10 mouse cellular contexts compared by ENCODE assay signal in genomic region chr19:6307733-6308531, GRCm38 (mm10). TPM values are rescaled to one million over a fixed set of nuclear protein-coding genes. Genes with fewer than 3 reads are reported as not detected.
DNase-seq lines count a peak whose midpoint lies in the region; ATAC-seq and TF ChIP-seq lines count a peak whose summit lies in the region.
"Had no signal": no experiment of that assay in that cellular context is flagged by ENCODE, and none has a peak within 500 bp of the region (broad histone marks: within the 10 kb centered on the region; RNA-seq: fewer than 3 reads in every experiment).

No protein-coding gene starts in this region.

- no peaks in the 10 kb centered on the region for H3K27me3 ChIP-seq in cerebellum, adult 2 months (ENCODE audit: control insufficient read depth, insufficient read depth, low read length)
- H3K27me3 ChIP-seq in hindbrain, embryonic 11.5 days (ENCODE audit: control insufficient read depth, insufficient read depth, low read length) = no peaks in the 10 kb centered on the region

- peak overlapping the region; percentile 75 for H3K4me3 ChIP-seq in cerebellum, adult 2 months (replicated peaks; ENCODE audit: insufficient read depth, low read depth, low read length)
- peak overlapping the region; percentile 2 for H3K4me3 ChIP-seq in lung, adult 2 months (replicated peaks; ENCODE audit: extremely low read depth, low read depth, low read length)
- H3K4me3 ChIP-seq in hindbrain, embryonic 11.5 days (ENCODE audit: low read depth, low read length) = no peak overlapping the region

- no peak for TF ChIP-seq POLR2A in cerebellum, adult 2 months (IDR thresholded peaks at IDR 0.05; ENCODE audit: borderline replicate concordance, insufficient read depth, low read length)
- TF ChIP-seq POLR2A in lung, adult 2 months (IDR thresholded peaks at IDR 0.05; ENCODE audit: borderline replicate concordance, extremely low read depth, low read depth, low read length) = peak; percentile 35; the same call in 1 of the 2 replicates

- no peak overlapping the region for H3K9ac ChIP-seq in hindbrain, embryonic 11.5 days (ENCODE audit: low read depth, low read length)

- H3K36me3 ChIP-seq in hindbrain, embryonic 11.5 days (ENCODE audit: control insufficient read depth, insufficient read depth, low read length) = no peaks in the 10 kb centered on the region

- no peak for TF ChIP-seq CTCF in cerebellum, adult 2 months (IDR thresholded peaks at IDR 0.05; ENCODE audit: borderline replicate concordance, insufficient read depth, low read depth, low read length)
- no peak for TF ChIP-seq CTCF in lung, adult 2 months (IDR thresholded peaks at IDR 0.05; ENCODE audit: insufficient read depth, low read length)

- no peak overlapping the region for H3K4me2 ChIP-seq in hindbrain, embryonic 11.5 days (replicated peaks; ENCODE audit: low read depth, low read length)

- no peaks in the 10 kb centered on the region for H3K9me3 ChIP-seq in hindbrain, embryonic 11.5 days (ENCODE audit: control insufficient read depth, low read length)

- ATAC-seq in hindbrain, embryonic 11.5 days (ENCODE audit: low FRiP score) = no peak
- ATAC-seq: inflammation-experienced regulatory T-cells, adult 6 months; midbrain, embryonic 16.5 days had no signal

- H3K27ac ChIP-seq in cerebellum, adult 2 months (ENCODE audit: insufficient read depth, low read length) = peak overlapping the region; percentile 87
- no peak overlapping the region for H3K27ac ChIP-seq in hindbrain, embryonic 11.5 days (ENCODE audit: low read depth, low read length)

- H3K4me1 ChIP-seq in cerebellum, adult 2 months (ENCODE audit: control insufficient read depth, insufficient read depth, low read length) = peaks cover 49% of the 10 kb centered on the region
- peaks cover 13% of the 10 kb centered on the region for H3K4me1 ChIP-seq in lung, adult 2 months (ENCODE audit: control insufficient read depth, insufficient read depth, low read length)
- no peaks in the 10 kb centered on the region for H3K4me1 ChIP-seq in hindbrain, embryonic 11.5 days (replicated peaks; ENCODE audit: control insufficient read depth, insufficient read depth, low read length)

- 22% methylated on average over 9 of the region's 9 CpGs for WGBS in cerebellum, adult 2 months
- 69% methylated on average over 9 of the region's 9 CpGs for WGBS in lung, adult 2 months
- WGBS in hindbrain, embryonic 11.5 days = 87% methylated on average over 9 of the region's 9 CpGs

- peak; percentile 59 to 60 for DNase-seq in cerebellum, adult 2 months
- DNase-seq in cerebellum, postnatal 4 days (ENCODE audit: low spot score in 2 of 2) = no peak
- DNase-seq in urinary bladder, adult 18-20 months (ENCODE audit: low spot score in 2 of 2) = peak; percentile 73 to 78
- DNase-seq in urinary bladder, postnatal 10 days (ENCODE audit: low spot score) = no peak
- peak; percentile 71 for DNase-seq in lung, adult 2 months
- DNase-seq in hindbrain, embryonic 11.5 days (ENCODE audit: low spot score) = no peak
- no peak for DNase-seq in left cerebral cortex, adult 18-20 months (ENCODE audit: low spot score in 2 of 2)
- DNase-seq in gastrocnemius, postnatal 25 days = no peak

RNA-seq across cellular contexts. Expression of gene Cdc42bpg, which starts 1.7 kb away (rescaled TPM):
- polyA plus RNA-seq in cerebellum, adult 2 months (2012; rRNA removed) = 33.1 and 36.5 TPM in 2 replicates
- polyA plus RNA-seq in lung, adult 2 months (2012; rRNA removed) = 132 and 133 TPM in 2 replicates
- polyA plus RNA-seq in hindbrain, embryonic 11.5 days (2014; fragmentation: Nextera tagmentation; extraction: Ambion mirVana) = 0.50 and 0.82 TPM in 2 replicates
- 1 to 10 TPM; 4.2 to 4.8 TPM for total RNA-seq in left cerebral cortex, adult 18-20 months (2021)
- 1 to 10 TPM; 4.0 to 5.1 TPM for total RNA-seq in gastrocnemius, postnatal 25 days (2021)

RNA-seq across cellular contexts. Expression of gene Men1, which starts 26.8 kb away (rescaled TPM):
- 84.1 and 85.5 TPM in 2 replicates for polyA plus RNA-seq in cerebellum, adult 2 months (2012; rRNA removed)
- 52.1 and 56.2 TPM in 2 replicates for polyA plus RNA-seq in lung, adult 2 months (2012; rRNA removed)
- polyA plus RNA-seq in hindbrain, embryonic 11.5 days (2014; fragmentation: Nextera tagmentation; extraction: Ambion mirVana) = 43.0 and 51.3 TPM in 2 replicates
- total RNA-seq in left cerebral cortex, adult 18-20 months (2021) = 10 to 100 TPM; 62.4 to 74.5 TPM
- total RNA-seq in gastrocnemius, postnatal 25 days (2021) = 1 to 10 TPM; 5.0 to 7.0 TPM

RNA-seq across cellular contexts. Expression of gene Ehd1, which starts 31.4 kb away (rescaled TPM):
- polyA plus RNA-seq in cerebellum, adult 2 months (2012; rRNA removed) = 168 and 220 TPM in 2 replicates
- 399 and 593 TPM in 2 replicates for polyA plus RNA-seq in lung, adult 2 months (2012; rRNA removed)
- 62.6 and 67.4 TPM in 2 replicates for polyA plus RNA-seq in hindbrain, embryonic 11.5 days (2014; fragmentation: Nextera tagmentation; extraction: Ambion mirVana)
- total RNA-seq in left cerebral cortex, adult 18-20 months (2021) = 10 to 100 TPM; 36.8 to 39.0 TPM
- 10 to 100 TPM; 33.1 to 34.3 TPM for total RNA-seq in gastrocnemius, postnatal 25 days (2021)

RNA-seq across cellular contexts. Expression of gene Map4k2, which starts 33.0 kb away (rescaled TPM):
- polyA plus RNA-seq in cerebellum, adult 2 months (2012; rRNA removed) = 317 and 326 TPM in 2 replicates
- 303 and 441 TPM in 2 replicates for polyA plus RNA-seq in lung, adult 2 months (2012; rRNA removed)
- polyA plus RNA-seq in hindbrain, embryonic 11.5 days (2014; fragmentation: Nextera tagmentation; extraction: Ambion mirVana) = 6.7 and 8.5 TPM in 2 replicates
- total RNA-seq in left cerebral cortex, adult 18-20 months (2021) = 100 to 1,000 TPM in 1 of 2 experiments, 10 to 100 TPM in 1; 92.9 to 100 TPM
- 10 to 100 TPM in 1 of 2 experiments, 1 to 10 TPM in 1; 9.2 to 14.6 TPM for total RNA-seq in gastrocnemius, postnatal 25 days (2021)

RNA-seq across cellular contexts. Expression of gene Sf1, which starts 55.6 kb away (rescaled TPM):
- polyA plus RNA-seq in cerebellum, adult 2 months (2012; rRNA removed) = 175 and 196 TPM in 2 replicates
- polyA plus RNA-seq in lung, adult 2 months (2012; rRNA removed) = 136 and 194 TPM in 2 replicates
- polyA plus RNA-seq in hindbrain, embryonic 11.5 days (2014; fragmentation: Nextera tagmentation; extraction: Ambion mirVana) = 156 and 178 TPM in 2 replicates
- total RNA-seq in left cerebral cortex, adult 18-20 months (2021) = 100 to 1,000 TPM; 188 to 211 TPM
- total RNA-seq in gastrocnemius, postnatal 25 days (2021) = 10 to 100 TPM; 65.5 to 75.2 TPM

Comparison
In these comparisons a context has a peak if more than half of its experiments do, and no peak if none do; other contexts are left out.
1. DNase-seq: peak in cerebellum, adult 2 months (2 of 2), urinary bladder, adult 18-20 months (2 of 2) and lung, adult 2 months (single experiment); none in cerebellum, postnatal 4 days (0 of 2), urinary bladder, postnatal 10 days (single experiment), hindbrain, embryonic 11.5 days (single experiment), left cerebral cortex, adult 18-20 months (0 of 2) and gastrocnemius, postnatal 25 days (single experiment).
2. RNA of gene Cdc42bpg, which starts 1.7 kb away (polyA plus RNA-seq): 132 to 133 TPM in lung, adult 2 months and 33.1 to 36.5 TPM in cerebellum, adult 2 months; 0.50 to 0.82 TPM in hindbrain, embryonic 11.5 days; every median in the first group is over 10 times any median in the second.